11 mouse cellular contexts compared by ENCODE assay signal in genomic region chr1:144916568-144916967, GRCm38 (mm10).
"Had no signal": no experiment of that assay in that cellular context is flagged by ENCODE, and none has a peak within 500 bp of the region (broad histone marks: within the 10 kb centered on the region; RNA-seq: fewer than 3 reads in every experiment).

No protein-coding gene starts in this region.

- DNase-seq: lung, adult 18-20 months; lung, embryonic 14.5 days; lung, postnatal 10 days; lung, postnatal 4 days; midbrain, embryonic 14.5 days; retina, postnatal 1 day; right cerebral cortex, postnatal 4 days; spleen, adult 18-20 months; thymus, adult 2 months; thymus, postnatal 36 days had no signal

- ATAC-seq: midbrain, embryonic 16.5 days had no signal
